Mouse (Mus musculus) C2C12 (cell line): ENCODE data around the gene Armt1.

Experiments
- CTCF ChIP-seq: IDR thresholded peaks from one replicate; pipeline ENCODE4 v1.5.1; 2011; ENCODE audit not compliant: control insufficient read depth, insufficient read depth, insufficient read length
- MAX ChIP-seq: IDR thresholded peaks from one replicate; pipeline ENCODE4 v1.6.1; 2011; ENCODE audit warnings: mild to moderate bottlenecking, control low read depth
- USF1 ChIP-seq: IDR thresholded peaks from one replicate; pipeline ENCODE4 v1.6.1; 2011; ENCODE audit warnings: low read depth, mild to moderate bottlenecking, control low read depth, moderate library complexity

DNA sequence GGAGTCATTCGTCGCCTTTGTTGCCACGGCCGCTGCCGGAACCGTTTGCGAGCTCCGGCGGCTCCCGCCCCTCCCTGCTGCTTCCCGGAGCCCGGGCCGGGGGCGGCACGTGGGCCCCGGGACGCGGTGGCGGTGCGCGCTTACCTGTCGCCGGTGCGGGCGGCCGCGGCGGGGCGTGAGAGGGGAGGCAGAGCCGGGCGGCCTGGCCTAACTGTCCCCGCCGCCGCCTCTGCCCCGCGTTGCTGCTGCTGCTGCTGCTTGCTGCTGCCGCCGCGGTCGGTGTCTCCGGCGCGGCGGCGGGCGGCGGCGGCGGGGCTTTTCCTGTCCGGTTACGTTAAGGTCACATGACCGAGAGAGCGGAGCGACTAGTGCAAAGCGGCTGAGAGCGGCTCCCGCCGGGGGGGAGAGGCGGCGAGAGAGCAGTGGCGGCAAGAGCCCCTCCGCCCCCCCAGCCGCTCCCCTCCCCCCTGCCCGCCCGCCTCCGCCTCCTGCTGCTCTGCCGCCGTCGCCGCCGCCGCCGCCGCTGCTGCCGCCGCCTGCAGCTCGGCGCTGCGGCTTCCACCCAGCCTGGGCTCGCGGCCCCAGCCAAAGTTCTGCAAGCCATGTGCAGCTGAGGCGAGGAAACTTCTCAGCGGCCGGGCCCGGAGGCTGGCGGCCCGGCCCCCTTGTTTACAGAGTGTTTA is 44.4 kb upstream of the Armt1 start, which contains the start of gene Zbtb2:
- TF ChIP-seq CTCF (no peak), MAX (no peak), USF1 (peak; percentile 27)
